Mouse (Mus musculus) CH12.LX (cell line): ENCODE data around the gene Cfap77. TPM values are rescaled to one million over a fixed set of nuclear protein-coding genes. Genes with fewer than 3 reads are reported as not detected.

ENCODE experiments used
- DNase-seq: peaks from one replicate; pipeline ENCODE4 v3.0.0-alpha.2; 2013; ENCODE audit errors: extremely low read depth
- H3K27ac ChIP-seq: 2 replicates; pipeline ENCODE4 v1.5.1; 2012; ENCODE audit warnings: low read depth, mild to moderate bottlenecking, control low read depth, moderate library complexity; ENCODE audit not compliant: insufficient read depth
- H3K27me3 ChIP-seq: replicated peaks from 2 replicates; pipeline ENCODE3; 2012; ENCODE audit warnings: inconsistent platforms
- H3K36me3 ChIP-seq, 2 experiments: replicated peaks in 1 of 2; 2 replicates each; pipeline versions ENCODE3 to v1.6.1; 2012; ENCODE audit warnings: inconsistent platforms in 1 of 2, low read length in 1 of 2, mild to moderate bottlenecking in 1 of 2, mixed read lengths in 1 of 2, moderate library complexity in 1 of 2; ENCODE audit not compliant: control insufficient read depth in 1 of 2, insufficient read depth in 1 of 2
- H3K4me1 ChIP-seq, 2 experiments: 2 replicates each; pipeline ENCODE4 v1.6.1; 2012; ENCODE audit warnings: inconsistent platforms in 1 of 2, moderate library complexity in 1 of 2; ENCODE audit not compliant: insufficient read depth in 2 of 2, control insufficient read depth in 1 of 2
- H3K4me2 ChIP-seq: 2 replicates; pipeline ENCODE4 v1.6.1; 2012; ENCODE audit warnings: low read depth, mild to moderate bottlenecking, control low read depth; ENCODE audit not compliant: poor library complexity, insufficient read depth, severe bottlenecking
- H3K4me3 ChIP-seq, 3 experiments: fragments of 150-350 bp in 1 of 3; sonication (generic) in 1 of 3; replicated peaks in 1 of 3; 2 replicates each; pipeline versions ENCODE3 to v1.5.1; 2011 to 2012; ENCODE audit warnings: low read depth in 2 of 3, low read length in 2 of 3, mild to moderate bottlenecking in 2 of 3, moderate library complexity in 2 of 3, control low read depth in 1 of 3, improper control_type of control experiment in 1 of 3, inconsistent platforms in 1 of 3, mixed read lengths in 1 of 3; ENCODE audit not compliant: poor library complexity in 1 of 3
- H3K79me2 ChIP-seq: replicated peaks from 2 replicates; pipeline ENCODE4 v1.6.1; 2012; ENCODE audit warnings: mild to moderate bottlenecking, moderate library complexity; ENCODE audit not compliant: control insufficient read depth, poor library complexity, insufficient read depth, severe bottlenecking; ENCODE audit errors: extremely low read depth
- H3K9ac ChIP-seq: 2 replicates; pipeline ENCODE4 v1.6.1; 2012; ENCODE audit warnings: low read depth, mild to moderate bottlenecking, control low read depth, moderate library complexity; ENCODE audit not compliant: insufficient read depth
- H3K9me3 ChIP-seq: replicated peaks from 2 replicates; pipeline ENCODE3; 2012; ENCODE audit warnings: low read length, inconsistent platforms, mixed read lengths
- ELF1 ChIP-seq: IDR thresholded peaks from 2 replicates; pipeline ENCODE4 v1.6.1; 2014; ENCODE audit warnings: low read depth, mild to moderate bottlenecking, inconsistent platforms, low read length, improper control_type of control experiment
- ETS1 ChIP-seq: conservative IDR thresholded peaks from 2 replicates; pipeline ENCODE4 v1.6.1; 2012; ENCODE audit warnings: low read depth, mild to moderate bottlenecking, inconsistent platforms, low read length, improper control_type of control experiment, moderate library complexity
- HCFC1 ChIP-seq: IDR thresholded peaks from 2 replicates; pipeline ENCODE4 v1.6.1; 2012; ENCODE audit warnings: low read depth, mild to moderate bottlenecking, inconsistent platforms, low read length, improper control_type of control experiment
- IRF4 ChIP-seq: IDR thresholded peaks from 2 replicates; pipeline ENCODE4 v1.6.1; 2014; ENCODE audit warnings: low read depth, mild to moderate bottlenecking, inconsistent platforms, low read length, improper control_type of control experiment
- JUND ChIP-seq: conservative IDR thresholded peaks from 2 replicates; pipeline ENCODE4 v1.6.1; 2011; ENCODE audit warnings: low read depth, low read length, improper control_type of control experiment
- KAT2A ChIP-seq: IDR thresholded peaks from 2 replicates; pipeline ENCODE4 v1.6.1; 2012; ENCODE audit warnings: low read length, improper control_type of control experiment, inconsistent platforms; ENCODE audit not compliant: insufficient replicate concordance
- MXI1 ChIP-seq: IDR thresholded peaks from 2 replicates; pipeline ENCODE4 v1.6.1; 2011; ENCODE audit warnings: mild to moderate bottlenecking, low read depth, low read length, improper control_type of control experiment
- NELFE ChIP-seq: IDR thresholded peaks from 2 replicates; pipeline ENCODE4 v1.6.1; 2011; ENCODE audit warnings: low read depth, low read length, improper control_type of control experiment
- POLR2AphosphoS2 ChIP-seq: IDR thresholded peaks from 2 replicates; pipeline ENCODE4 v1.6.1; 2011; ENCODE audit warnings: low read depth, low read length, improper control_type of control experiment
- RCOR1 ChIP-seq: conservative IDR thresholded peaks from 2 replicates; pipeline ENCODE4 v1.6.1; 2012; ENCODE audit warnings: low read depth, mild to moderate bottlenecking, inconsistent platforms, low read length, improper control_type of control experiment
- TBP ChIP-seq: conservative IDR thresholded peaks from 2 replicates; pipeline ENCODE4 v1.6.1; 2011; ENCODE audit warnings: low read depth, low read length, improper control_type of control experiment
- UBTF ChIP-seq: IDR thresholded peaks from 2 replicates; pipeline ENCODE4 v1.6.1; 2012; ENCODE audit warnings: low read depth, mild to moderate bottlenecking, inconsistent platforms, low read length, improper control_type of control experiment, moderate library complexity
- USF2 ChIP-seq: conservative IDR thresholded peaks from 2 replicates; pipeline ENCODE4 v1.6.1; 2011; ENCODE audit warnings: low read depth, low read length, improper control_type of control experiment
- ZMIZ1 ChIP-seq: IDR thresholded peaks from 2 replicates; pipeline ENCODE4 v1.6.1; 2012; ENCODE audit warnings: low read depth, mild to moderate bottlenecking, inconsistent platforms, low read length, improper control_type of control experiment
- dilution Hi-C: fragments of 300-500 bp; cut with MboI; formaldehyde crosslinking; loops from 2 replicates; pipeline ENCODE4 v1.14.3; 2020; ENCODE audit warnings: low sequenced_read_pairs; ENCODE audit not compliant: extremely low pct_unique_long_range_greater_than_20kb, extremely low pct_ligation_motif_present
- in situ Hi-C: fragments of 300-500 bp; cut with MboI; formaldehyde crosslinking; loops from 3 replicates; pipeline ENCODE4 v1.14.3; 2019; ENCODE audit warnings: low sequenced_read_pairs, low pct_ligation_motif_present, low pct_unique_long_range_greater_than_20kb, mixed read lengths
- polyA plus RNA-seq: library from polyadenylated mRNA; unstranded; fragments of >175 nt; gene quantifications from 2 replicates; pipeline ENCODE4 v1.2.1, GENCODE M21; 2012; ENCODE audit warnings: low read depth; ENCODE audit not compliant: insufficient read length
- total RNA-seq, 2 experiments: library from RNA; depleted of rRNA; stranded (reverse); fragments of 300-350 nt in 1 of 2; fragments of >200 nt in 1 of 2; gene quantifications; 2 replicates each; pipeline ENCODE4 v1.2.3; 2012 to 2014

Cfap77 gene
- total and polyA plus RNA-seq, 3 experiments, result 0.25 to 0.47 (median 0.35) TPM

DNA sequence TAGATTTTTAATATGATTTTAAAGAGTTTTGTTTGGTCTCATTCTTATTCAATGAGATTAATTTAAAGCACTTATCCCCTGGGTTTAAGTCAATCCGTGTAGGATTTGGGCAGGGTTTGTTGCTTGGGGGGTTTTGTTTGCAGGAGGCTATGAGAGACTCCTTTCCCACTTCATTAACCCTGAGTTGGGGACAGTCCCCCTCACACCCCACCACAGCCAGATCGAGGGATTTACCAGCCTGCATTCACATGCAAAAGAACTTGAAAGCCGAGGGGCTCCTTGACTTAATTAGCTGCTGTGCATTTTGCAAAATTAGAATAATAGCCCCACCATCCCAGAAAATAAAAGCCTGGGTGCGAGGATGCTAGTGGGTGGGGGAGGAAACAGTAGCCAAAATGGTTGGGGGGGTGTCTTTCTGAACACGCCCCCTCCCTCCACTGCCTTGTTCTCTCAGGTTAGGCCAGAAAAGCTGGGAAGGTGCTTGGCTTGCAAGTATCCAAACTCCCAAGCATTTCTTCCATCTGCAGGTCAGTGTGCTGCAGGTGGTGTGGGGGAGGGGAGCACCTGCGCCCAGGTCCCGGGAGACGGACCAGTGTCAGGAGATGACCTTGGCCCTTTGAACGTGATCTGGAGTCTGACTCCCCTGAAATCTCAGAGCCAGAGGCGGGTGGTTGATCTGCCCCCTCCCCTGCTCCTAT lies 147.0 kb downstream of the Cfap77 start:
- Histone ChIP-seq H3K4me1 (peaks cover 2 to 71% of the 10 kb centered on the region in 2 experiments; a peak in 3 of 4 replicates), H3K27me3 (no peaks in the 10 kb centered on the region), H3K36me3 (peaks cover 8 to 72% of the 10 kb centered on the region in 2 experiments), H3K79me2 (no peaks in the 10 kb centered on the region), H3K9ac (no peak overlapping the region), H3K9me3 (peaks cover 12% of the 10 kb centered on the region), H3K4me2 (no peak overlapping the region), H3K4me3 (no peak overlapping the region), H3K27ac (no peak overlapping the region)
- DNase-seq, result no peak
- in situ Hi-C loops, result no loop called here
- dilution Hi-C loops, result no loop called here
- TF ChIP-seq UBTF (no peak), RCOR1 (no peak), JUND (no peak), USF2 (no peak), ELF1 (no peak), POLR2AphosphoS2 (no peak), HCFC1 (no peak), ZMIZ1 (no peak), NELFE (no peak), ETS1 (no peak), TBP (no peak), KAT2A (no peak), MXI1 (no peak)

DNA sequence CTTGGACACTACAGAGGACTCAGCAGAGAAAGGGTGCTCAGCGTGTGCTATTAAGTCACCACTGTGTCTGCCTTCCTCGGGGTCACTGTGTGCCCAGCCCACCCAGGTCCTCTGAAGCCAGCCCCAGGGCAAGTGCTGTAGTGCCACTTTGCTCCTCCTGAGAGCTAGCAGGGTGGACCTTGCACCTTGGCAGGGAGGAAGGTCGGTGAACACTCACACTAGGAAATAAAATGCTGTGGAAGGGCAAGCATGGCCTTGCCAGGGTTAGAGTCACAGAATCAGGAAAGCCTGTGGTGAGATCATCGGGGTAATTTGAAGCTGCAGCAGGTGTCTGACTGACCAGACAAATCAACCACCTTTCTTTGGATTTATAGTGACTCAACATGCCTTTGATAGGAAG lies 149.3 kb downstream of the Cfap77 start:
- H3K9ac ChIP-seq, result no peak overlapping the region
- H3K79me2 ChIP-seq, result no peaks in the 10 kb centered on the region
- no peaks in the 10 kb centered on the region for H3K27me3 ChIP-seq
- H3K9me3 ChIP-seq, result peaks cover 10% of the 10 kb centered on the region
- DNase-seq, result no peak
- peaks cover 21 to 82% of the 10 kb centered on the region in 2 experiments for H3K36me3 ChIP-seq
- H3K4me3 ChIP-seq, result no peak overlapping the region
- dilution Hi-C loops (no loop called here), in situ Hi-C loops (no loop called here)
- peaks cover 0 to 63% of the 10 kb centered on the region in 2 experiments; a peak in 2 of 4 replicates for H3K4me1 ChIP-seq
- H3K27ac ChIP-seq, result no peak overlapping the region
- TF ChIP-seq IRF4, result no peak
- H3K4me2 ChIP-seq, result no peak overlapping the region
